Mouse (Mus musculus) liver, embryonic 15.5 days (tissue): ENCODE results near the gene Myoz1. TPM values are rescaled to one million over a fixed set of nuclear protein-coding genes. Genes with fewer than 3 reads are reported as not detected.
"Not testable (repeated sequence)": the region's sequence is repeated elsewhere in the genome, so short reads cannot be mapped to it uniquely, and the experiment has no call there.

ENCODE experiments used
- ATAC-seq: fragments of 200-750 bp; cut with Nextera tagmentation; 2 replicates; pipeline ENCODE4 v1.8.0; 2017; ENCODE audit warnings: moderate number of reproducible peaks, mild to moderate bottlenecking, moderate library complexity; ENCODE audit not compliant: insufficient read depth
- H3K27ac ChIP-seq: fragments of 300-500 bp; sonication (generic); replicated peaks from 2 replicates; pipeline ENCODE4 v1.5.1; 2015; ENCODE audit warnings: mild to moderate bottlenecking, inconsistent platforms
- H3K27me3 ChIP-seq: fragments of 300-500 bp; sonication (generic); 2 replicates; pipeline ENCODE4 v1.6.1; 2015; ENCODE audit warnings: mild to moderate bottlenecking, inconsistent platforms
- H3K36me3 ChIP-seq: fragments of 300-500 bp; sonication (generic); replicated peaks from 2 replicates; pipeline ENCODE4 v1.6.1; 2015; ENCODE audit warnings: moderate library complexity, mild to moderate bottlenecking, inconsistent platforms
- H3K4me1 ChIP-seq: fragments of 300-500 bp; sonication (generic); replicated peaks from 2 replicates; pipeline ENCODE4 v1.6.1; 2015; ENCODE audit warnings: inconsistent platforms
- H3K4me2 ChIP-seq: fragments of 300-500 bp; sonication (generic); 2 replicates; pipeline ENCODE4 v1.6.1; 2015; ENCODE audit warnings: moderate library complexity, mild to moderate bottlenecking, inconsistent platforms
- H3K4me3 ChIP-seq: fragments of 300-500 bp; sonication (generic); replicated peaks from 2 replicates; pipeline ENCODE4 v1.5.1; 2015; ENCODE audit warnings: mild to moderate bottlenecking, inconsistent platforms
- H3K9ac ChIP-seq: fragments of 300-500 bp; sonication (generic); 2 replicates; pipeline ENCODE4 v1.6.1; 2015; ENCODE audit warnings: moderate library complexity, mild to moderate bottlenecking, inconsistent platforms
- H3K9me3 ChIP-seq: fragments of 300-500 bp; sonication (generic); replicated peaks from 2 replicates; pipeline ENCODE4 v1.6.1; 2016; ENCODE audit warnings: inconsistent platforms
- WGBS: fragments of 180-500 bp; shearing (Covaris S2); methylation state at CpG from one replicate; pipeline ENCODE4 v1.1.7; 2015; ENCODE audit warnings: mixed read lengths; ENCODE audit not compliant: insufficient replicate concordance; 5-methylcytosine and 5-hydroxymethylcytosine counted together
- polyA plus RNA-seq: library from polyadenylated mRNA; unstranded; fragments of >200 nt; fragmentation: Nextera tagmentation; extraction: Ambion mirVana; gene quantifications from 2 replicates; pipeline ENCODE4 v1.2.1, GENCODE M21; 2015

Gene Myoz1
- polyA plus RNA-seq, result 2.8 and 4.4 TPM in 2 replicates

DNA sequence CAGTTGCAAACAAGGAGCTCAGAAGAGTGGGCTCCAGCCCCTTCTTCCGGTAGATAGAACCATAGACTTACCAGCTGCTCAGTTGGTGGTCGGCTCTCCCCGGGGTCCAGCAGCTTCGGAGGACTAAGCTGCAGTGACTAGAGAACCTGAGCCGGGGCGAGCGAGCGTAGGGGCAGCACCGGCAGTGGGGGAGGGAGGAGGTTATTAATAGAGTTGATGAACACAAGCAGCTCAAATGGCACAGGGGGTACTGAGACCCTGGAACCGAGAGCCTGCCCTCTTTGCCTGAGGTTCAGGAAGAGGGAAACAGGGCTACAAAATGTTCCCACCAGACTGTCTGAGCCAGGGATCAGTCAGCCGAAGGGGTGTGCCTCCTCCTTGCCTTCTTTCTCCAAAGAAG lies at the start of gene Myoz1:
Gene Myoz1, minus strand, starts transcription at position 180 of the 400 bp plus-strand sequence.
- ATAC-seq, result no peak
- H3K27me3 ChIP-seq, result peaks cover 4% of the 10 kb centered on the region
- H3K4me3 ChIP-seq, result no peak within 1 kb of the TSS
- H3K36me3 ChIP-seq, result no peaks in the 10 kb centered on the region
- peaks cover 12% of the 10 kb centered on the region for H3K4me1 ChIP-seq
- H3K27ac ChIP-seq, result no peak within 1 kb of the TSS
- 58% methylated on average over 11 of the region's 11 CpGs for WGBS
- H3K4me2 ChIP-seq, result no peak within 1 kb of the TSS
- H3K9me3 ChIP-seq, result no peaks in the 10 kb centered on the region
- H3K9ac ChIP-seq, result no peak within 1 kb of the TSS

DNA sequence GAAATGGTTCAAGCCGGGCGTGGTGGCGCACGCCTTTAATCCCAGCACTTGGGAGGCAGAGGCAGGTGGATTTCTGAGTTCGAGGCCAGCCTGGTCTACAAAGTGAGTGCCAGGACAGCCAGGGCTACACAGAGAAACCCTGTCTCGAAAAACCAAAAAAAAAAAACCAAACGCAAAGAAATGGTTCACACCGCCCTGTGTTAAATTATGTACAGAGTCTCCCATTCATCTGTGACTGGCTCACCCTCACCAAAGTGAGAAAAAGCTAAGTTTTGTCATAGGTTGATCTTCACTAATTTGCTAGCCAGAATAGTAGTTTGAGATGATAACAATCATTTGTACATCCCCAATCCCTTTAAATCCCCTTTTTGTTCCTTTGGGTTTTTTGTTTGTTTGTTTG lies 47.1 kb upstream of the Myoz1 start:
- peak overlapping the region; percentile 81 for H3K4me2 ChIP-seq
- peaks cover 64% of the 10 kb centered on the region for H3K4me1 ChIP-seq
- peak overlapping the region; percentile 81 for H3K9ac ChIP-seq
- H3K4me3 ChIP-seq, result peak overlapping the region; percentile 95
- peaks cover 21% of the 10 kb centered on the region for H3K36me3 ChIP-seq
- H3K27ac ChIP-seq, result peak overlapping the region; percentile 95
- 5% methylated on average over 8 of the region's 8 CpGs for WGBS
- not testable (repeated sequence) for H3K27me3 ChIP-seq, H3K9me3 ChIP-seq, ATAC-seq

DNA sequence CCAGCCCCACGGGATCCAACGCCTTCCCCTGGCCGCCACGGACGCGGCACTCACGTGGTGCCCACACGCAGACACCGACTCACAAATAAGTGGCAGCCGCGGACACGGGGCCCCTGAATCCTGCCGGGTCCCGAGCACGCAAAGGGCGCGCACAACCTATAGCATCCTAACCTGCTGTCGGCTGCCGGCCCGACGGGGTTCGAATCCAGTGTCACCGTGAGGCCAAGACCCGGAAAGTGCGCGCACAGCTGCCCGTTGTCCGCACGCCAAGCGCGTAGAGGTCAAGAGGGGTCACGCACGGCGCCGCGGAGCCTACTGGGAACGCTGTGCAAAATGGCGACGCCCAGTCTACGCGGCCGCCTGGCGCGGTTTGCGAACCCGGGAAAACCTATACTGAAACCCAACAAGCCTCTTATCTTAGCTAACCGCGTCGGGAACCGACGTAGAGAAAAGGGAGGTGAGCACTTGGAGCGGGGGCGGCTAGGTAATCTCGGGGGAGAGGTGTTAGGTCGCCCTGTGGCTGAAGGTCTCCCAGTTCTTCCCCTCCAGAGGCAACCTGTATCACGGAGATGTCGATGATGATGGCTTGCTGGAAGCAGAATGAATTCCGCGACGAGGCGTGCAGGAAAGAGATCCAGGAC lies 46.5 kb upstream of the Myoz1 start, which contains the start of gene Chchd1:
Gene Chchd1, plus strand, starts transcription at position 266 of the 641 bp plus-strand sequence.
- Histone ChIP-seq H3K4me1 (peaks cover 64% of the 10 kb centered on the region), H3K27ac (peak within 1 kb of the TSS; percentile 95)
- WGBS, result under 1% methylated on average over 61 of the region's 61 CpGs

DNA sequence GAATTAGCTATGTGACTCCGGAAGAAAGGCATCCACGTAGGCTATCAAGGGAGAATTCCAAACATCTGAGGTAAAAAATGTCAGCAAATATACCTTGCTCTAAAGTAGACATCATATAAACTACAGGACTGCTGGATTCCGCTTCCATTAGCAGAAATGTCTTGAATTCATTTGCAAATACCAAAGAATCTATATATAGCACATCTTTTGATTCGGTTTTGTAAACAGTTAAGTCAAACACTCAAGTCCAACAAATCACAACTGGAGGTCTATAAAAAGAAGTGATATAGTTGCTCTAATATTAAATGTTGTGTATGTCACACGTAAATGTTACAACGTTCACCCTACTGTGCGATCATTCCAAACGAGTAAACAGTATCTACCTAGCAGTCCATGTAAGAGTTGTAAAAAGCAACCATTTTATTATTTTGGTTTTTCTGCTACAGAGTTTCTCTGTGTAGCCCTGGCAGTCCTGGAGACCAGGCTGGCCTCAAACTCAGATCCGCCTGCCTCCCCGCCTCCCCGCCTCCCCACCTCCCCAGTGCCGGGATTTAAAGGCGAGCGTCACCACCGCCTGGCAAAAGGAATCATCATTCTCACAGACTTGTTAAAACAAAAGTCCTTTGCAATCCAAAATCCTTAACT lies 45.9 kb upstream of the Myoz1 start:
- Histone ChIP-seq H3K9me3 (no peaks in the 10 kb centered on the region), H3K27ac (peak overlapping the region; percentile 95), H3K4me1 (peaks cover 67% of the 10 kb centered on the region), H3K4me3 (peak overlapping the region; percentile 95), H3K9ac (peak overlapping the region; percentile 81), H3K36me3 (peaks cover 29% of the 10 kb centered on the region), H3K4me2 (peak overlapping the region; percentile 81), H3K27me3 (no peaks in the 10 kb centered on the region)
- WGBS, result 8% methylated on average over 15 of the region's 15 CpGs
- ATAC-seq, result peak; percentile 27

More for the DNA sequence above, 46.5 kb upstream of the Myoz1 start, which contains the start of gene Chchd1:
- Histone ChIP-seq H3K9me3 (no peaks in the 10 kb centered on the region), H3K36me3 (peaks cover 26% of the 10 kb centered on the region), H3K4me2 (peak within 1 kb of the TSS; percentile 81), H3K9ac (peak within 1 kb of the TSS; percentile 81), H3K27me3 (no peaks in the 10 kb centered on the region), H3K4me3 (peak within 1 kb of the TSS; percentile 95)
- ATAC-seq, result peak; percentile 76

DNA sequence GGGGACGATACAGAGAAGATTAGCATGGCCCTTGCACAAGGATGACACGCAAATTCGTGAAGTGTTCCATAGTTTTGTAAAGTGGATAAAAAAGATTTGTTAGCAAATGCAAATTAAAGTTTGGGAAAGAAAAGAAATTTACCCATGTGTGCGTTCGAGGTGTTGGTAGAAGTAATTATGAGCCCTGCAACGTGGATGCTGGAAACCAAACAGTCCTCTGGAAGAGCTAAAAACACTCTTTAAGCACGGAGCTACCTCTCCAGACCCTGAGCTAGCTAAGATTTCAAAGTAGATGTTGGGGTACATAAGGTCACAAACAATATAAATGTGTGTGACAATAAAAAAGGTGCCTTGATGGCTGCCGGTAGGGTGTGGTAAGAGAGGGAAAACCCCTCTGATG lies 45.2 kb upstream of the Myoz1 start:
- WGBS, result 68% methylated on average over 8 of the region's 8 CpGs
- no peaks in the 10 kb centered on the region for H3K27me3 ChIP-seq
- H3K36me3 ChIP-seq, result peaks cover 29% of the 10 kb centered on the region
- ATAC-seq, result no peak
- H3K27ac ChIP-seq, result no peak overlapping the region
- peak overlapping the region; percentile 81 for H3K4me2 ChIP-seq
- H3K4me1 ChIP-seq, result peaks cover 67% of the 10 kb centered on the region
- H3K9me3 ChIP-seq, result no peaks in the 10 kb centered on the region
- peak overlapping the region; percentile 16; the same call in 1 of the 2 replicates for H3K9ac ChIP-seq
- peak overlapping the region; percentile 95 for H3K4me3 ChIP-seq

DNA sequence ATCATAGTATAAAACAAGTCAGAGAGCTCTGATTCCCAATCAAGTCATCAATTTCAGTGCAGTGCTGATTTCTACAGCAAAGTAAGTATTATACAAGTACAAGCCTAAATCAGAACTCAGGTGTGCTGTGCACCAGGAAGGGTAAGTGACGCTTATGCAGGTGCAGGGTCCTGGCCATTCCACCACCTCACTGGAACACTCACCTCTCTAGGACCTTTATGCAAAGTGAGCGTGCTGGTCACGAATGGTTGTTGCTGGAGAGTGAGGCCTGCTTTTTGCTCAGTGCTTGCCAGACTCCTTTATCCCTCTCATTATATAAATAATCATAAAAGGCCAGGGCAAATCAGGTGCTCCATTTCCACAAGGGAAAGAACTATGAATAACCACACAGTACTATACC lies 44.0 kb upstream of the Myoz1 start:
- H3K4me1 ChIP-seq, result peaks cover 76% of the 10 kb centered on the region
- 73% methylated on average over 3 of the region's 3 CpGs for WGBS
- H3K9ac ChIP-seq, result no peak overlapping the region
- ATAC-seq, result no peak
- H3K4me3 ChIP-seq, result no peak overlapping the region
- H3K36me3 ChIP-seq, result peaks cover 27% of the 10 kb centered on the region
- H3K4me2 ChIP-seq, result no peak overlapping the region
- H3K27me3 ChIP-seq, result no peaks in the 10 kb centered on the region
- H3K27ac ChIP-seq, result no peak overlapping the region
- no peaks in the 10 kb centered on the region for H3K9me3 ChIP-seq

DNA sequence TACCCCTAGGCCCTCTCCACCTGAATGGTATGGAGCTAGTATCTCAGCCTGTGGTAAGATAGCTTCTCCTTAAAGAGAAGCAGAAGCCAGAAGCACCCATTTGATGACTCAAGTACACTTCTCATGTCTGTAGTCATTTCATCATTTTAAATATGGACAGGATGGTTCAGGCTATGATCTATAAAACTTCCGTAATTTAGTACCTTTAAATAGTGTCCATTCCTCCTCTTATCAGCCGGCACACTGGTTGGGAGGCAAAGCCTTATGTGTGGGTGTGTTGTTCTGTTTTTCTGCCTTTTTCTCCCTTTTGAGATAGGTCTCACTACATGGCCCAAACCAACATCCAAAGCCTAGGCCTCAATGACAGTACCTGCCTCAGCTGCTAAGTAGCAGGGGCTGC lies 42.2 kb upstream of the Myoz1 start:
- no peak for ATAC-seq
- H3K9ac ChIP-seq, result no peak overlapping the region
- peaks cover 23% of the 10 kb centered on the region for H3K36me3 ChIP-seq
- no peak overlapping the region for H3K4me3 ChIP-seq
- no peak overlapping the region for H3K4me2 ChIP-seq
- WGBS, result 43% methylated on average over 2 of the region's 2 CpGs
- no peaks in the 10 kb centered on the region for H3K27me3 ChIP-seq
- H3K27ac ChIP-seq, result no peak overlapping the region; the same call in 1 of the 2 replicates
- H3K9me3 ChIP-seq, result no peaks in the 10 kb centered on the region
- H3K4me1 ChIP-seq, result peaks cover 81% of the 10 kb centered on the region

DNA sequence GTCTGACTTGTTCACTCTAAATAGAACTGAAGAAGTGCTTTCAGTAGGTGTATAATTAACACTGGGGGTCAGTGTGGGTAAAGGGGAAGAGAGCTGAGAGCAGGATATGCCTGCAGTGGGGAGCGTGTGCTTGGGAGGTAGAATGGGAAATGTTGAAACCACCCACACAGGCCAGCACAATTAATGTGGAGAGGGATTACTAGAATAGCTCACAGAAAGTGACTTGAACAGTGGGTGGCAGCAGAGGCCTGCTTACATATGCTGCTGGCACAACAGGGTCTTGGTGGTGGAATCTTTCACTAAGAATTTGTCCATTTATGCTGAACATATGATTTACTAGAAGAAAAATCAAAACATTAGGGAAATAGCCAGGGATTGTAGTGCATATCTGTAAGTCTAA lies 40.6 kb upstream of the Myoz1 start:
- peak overlapping the region; percentile 96 for H3K4me3 ChIP-seq
- H3K36me3 ChIP-seq, result peaks cover 38% of the 10 kb centered on the region
- H3K4me1 ChIP-seq, result peaks cover 76% of the 10 kb centered on the region
- ATAC-seq, result no peak
- 26% methylated on average over 1 of the region's 1 CpGs for WGBS
- peak overlapping the region; percentile 89 for H3K4me2 ChIP-seq
- no peaks in the 10 kb centered on the region for H3K27me3 ChIP-seq
- H3K9ac ChIP-seq, result no peak overlapping the region
- no peak overlapping the region for H3K27ac ChIP-seq
- no peaks in the 10 kb centered on the region for H3K9me3 ChIP-seq

DNA sequence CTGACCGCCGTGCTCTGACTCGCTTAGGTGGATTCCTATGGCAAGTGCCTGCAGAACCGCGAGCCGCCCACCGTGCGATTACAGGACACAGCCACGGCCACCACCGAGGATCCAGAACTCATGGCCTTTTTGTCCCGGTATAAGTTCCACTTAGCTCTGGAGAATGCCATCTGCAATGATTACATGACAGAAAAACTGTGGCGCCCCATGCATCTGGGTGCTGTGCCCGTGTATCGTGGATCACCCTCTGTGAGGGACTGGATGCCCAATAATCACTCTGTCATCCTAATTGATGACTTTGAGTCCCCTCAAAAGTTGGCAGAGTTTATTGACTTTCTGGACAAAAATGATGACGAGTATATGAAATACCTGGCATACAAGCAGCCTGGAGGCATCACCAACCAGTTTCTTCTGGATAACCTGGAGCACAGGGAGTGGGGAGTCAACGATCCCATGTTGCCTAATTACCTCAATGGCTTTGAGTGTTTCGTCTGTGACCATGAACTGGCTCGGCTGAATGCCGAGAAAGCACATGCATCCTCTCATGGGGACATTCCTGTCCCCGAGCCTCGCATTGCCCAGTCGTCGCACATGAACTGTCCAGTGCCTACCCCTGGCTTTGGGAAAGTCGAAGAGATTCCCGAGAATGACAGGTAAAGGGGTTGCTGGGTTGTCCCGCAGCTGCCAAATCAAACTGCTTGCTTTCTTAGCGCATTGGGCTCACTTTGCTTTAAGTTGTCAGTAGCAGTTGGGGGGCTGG lies 39.6 kb upstream of the Myoz1 start:
- peak overlapping the region; percentile 89 for H3K4me2 ChIP-seq
- peak overlapping the region; percentile 96 for H3K4me3 ChIP-seq
- H3K9ac ChIP-seq, result peak overlapping the region; percentile 88
- ATAC-seq, result no peak
- peak overlapping the region; percentile 93 for H3K27ac ChIP-seq
- H3K9me3 ChIP-seq, result no peaks in the 10 kb centered on the region
- 20% methylated on average over 27 of the region's 27 CpGs for WGBS
- no peaks in the 10 kb centered on the region for H3K27me3 ChIP-seq
- peaks cover 66% of the 10 kb centered on the region for H3K4me1 ChIP-seq
- H3K36me3 ChIP-seq, result peaks cover 49% of the 10 kb centered on the region

DNA sequence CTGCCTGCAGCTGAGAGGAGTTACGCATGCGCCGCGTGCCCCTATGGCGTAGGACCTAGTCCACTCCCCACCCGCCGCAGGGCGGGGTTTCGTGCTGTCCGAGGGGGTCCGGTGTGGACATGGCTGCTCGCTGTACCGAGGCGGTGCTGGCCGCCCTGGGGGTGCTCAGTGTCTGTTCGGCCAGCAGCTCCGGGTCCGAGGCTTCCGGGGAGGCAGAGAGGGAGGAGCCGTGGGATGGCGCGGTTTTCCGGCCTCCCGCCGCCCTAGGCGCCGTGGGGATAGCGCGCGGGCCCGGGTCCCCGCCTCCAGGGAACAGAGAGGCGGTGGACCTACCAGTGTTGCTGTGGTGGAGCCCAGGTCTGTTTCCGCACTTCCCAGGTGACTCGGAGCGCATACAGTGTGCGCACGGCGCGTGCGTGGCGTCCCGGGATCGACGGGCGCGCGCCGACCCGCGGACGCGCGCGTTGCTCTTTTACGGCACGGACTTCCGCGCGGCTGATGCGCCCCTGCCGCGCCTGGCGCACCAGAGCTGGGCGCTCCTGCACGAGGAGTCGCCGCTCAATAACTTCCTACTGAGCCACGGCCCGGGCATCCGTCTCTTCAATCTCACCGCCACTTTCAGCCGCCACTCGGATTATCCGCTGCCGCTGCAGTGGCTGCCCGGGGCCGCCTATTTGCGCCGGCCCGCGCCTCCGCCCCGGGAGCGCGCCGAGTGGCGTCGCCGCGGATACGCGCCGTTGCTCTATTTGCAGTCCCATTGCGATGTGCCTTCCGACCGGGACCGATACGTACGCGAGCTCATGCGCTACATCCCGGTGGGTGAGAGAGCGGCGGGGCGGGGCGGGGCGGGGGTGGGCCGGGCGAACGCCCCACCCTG lies 38.8 kb upstream of the Myoz1 start, which contains the start of gene Fut11:
Gene Fut11, plus strand, starts transcription at position 85 of the 877 bp plus-strand sequence.
- H3K27me3 ChIP-seq, result no peaks in the 10 kb centered on the region
- H3K4me3 ChIP-seq, result peak within 1 kb of the TSS; percentile 96
- H3K36me3 ChIP-seq, result peaks cover 51% of the 10 kb centered on the region
- H3K4me1 ChIP-seq, result peaks cover 60% of the 10 kb centered on the region
- H3K9me3 ChIP-seq, result no peaks in the 10 kb centered on the region
- H3K4me2 ChIP-seq, result peak within 1 kb of the TSS; percentile 89
- peak within 1 kb of the TSS; percentile 93 for H3K27ac ChIP-seq
- ATAC-seq, result peak; percentile 83
- WGBS, result under 1% methylated on average over 111 of the region's 111 CpGs
- peak within 1 kb of the TSS; percentile 88 for H3K9ac ChIP-seq
